Mouse (Mus musculus) embryonic facial prominence, embryonic 14.5 days (tissue): ENCODE measurements around the gene Slco1a5. TPM values are rescaled to one million over a fixed set of nuclear protein-coding genes. Genes with fewer than 3 reads are reported as not detected.

ENCODE experiments used
- ATAC-seq: fragments of 200-750 bp; cut with Nextera tagmentation; 2 replicates; pipeline ENCODE4 v1.8.0; 2017; ENCODE audit warnings: low read depth, moderate number of reproducible peaks, moderate TSS enrichment
- DNase-seq: peaks from one replicate; pipeline ENCODE4 v3.0.0-alpha.2; 2015; ENCODE audit warnings: low spot score
- H3K27ac ChIP-seq: fragments of 300-500 bp; sonication (generic); replicated peaks from 2 replicates; pipeline ENCODE4 v1.5.1; 2014; ENCODE audit warnings: low read depth, mild to moderate bottlenecking, low read length, moderate library complexity
- H3K27me3 ChIP-seq: fragments of 300-500 bp; sonication (generic); replicated peaks from 2 replicates; pipeline ENCODE4 v1.6.1; 2014; ENCODE audit warnings: low read length; ENCODE audit not compliant: control insufficient read depth, insufficient read depth
- H3K36me3 ChIP-seq: fragments of 300-500 bp; sonication (generic); 2 replicates; pipeline ENCODE4 v1.6.1; 2014; ENCODE audit warnings: low read length, mixed read lengths; ENCODE audit not compliant: control insufficient read depth, insufficient read depth
- H3K4me1 ChIP-seq: fragments of 300-500 bp; sonication (generic); 2 replicates; pipeline ENCODE4 v1.6.1; 2014; ENCODE audit warnings: antibody characterized with exemption, low read length; ENCODE audit not compliant: control insufficient read depth, insufficient read depth
- H3K4me2 ChIP-seq: fragments of 300-500 bp; sonication (generic); 2 replicates; pipeline ENCODE4 v1.6.1; 2014; ENCODE audit warnings: low read depth, mild to moderate bottlenecking, low read length, moderate library complexity, mixed read lengths
- H3K4me3 ChIP-seq: fragments of 300-500 bp; sonication (generic); 2 replicates; pipeline ENCODE4 v1.5.1; 2014; ENCODE audit warnings: low read depth, mild to moderate bottlenecking, low read length
- H3K9ac ChIP-seq: fragments of 300-500 bp; sonication (generic); 2 replicates; pipeline ENCODE4 v1.6.1; 2014; ENCODE audit warnings: low read depth, mild to moderate bottlenecking, low read length, moderate library complexity, mixed read lengths
- H3K9me3 ChIP-seq: fragments of 300-500 bp; sonication (generic); 2 replicates; pipeline ENCODE4 v1.6.1; 2016; ENCODE audit warnings: low read length; ENCODE audit not compliant: control insufficient read depth
- WGBS: fragments of 180-500 bp; shearing (Covaris S2); extraction: QIAGEN DNeasy Blood & Tissue Kit; methylation state at CpG from one replicate; pipeline ENCODE4 v1.1.7; 2014; 5-methylcytosine and 5-hydroxymethylcytosine counted together
- polyA plus RNA-seq: library from polyadenylated mRNA; unstranded; fragments of >200 nt; fragmentation: Nextera tagmentation; extraction: Ambion mirVana; gene quantifications from 2 replicates; pipeline ENCODE4 v1.2.1, GENCODE M21; 2014

The Slco1a5 gene
- polyA plus RNA-seq, 1 experiment from 2014 or later = 0.96 TPM

- no peak overlapping the region for H3K27ac ChIP-seq
- DNase-seq (no peak), ATAC-seq (no peak)
- no peaks in the 10 kb centered on the region for H3K27me3 ChIP-seq
- H3K4me3 ChIP-seq = no peak overlapping the region
- H3K4me2 ChIP-seq = no peak overlapping the region
- no peaks in the 10 kb centered on the region for H3K4me1 ChIP-seq
- WGBS = 84% methylated on average over 5 of the region's 5 CpGs
- H3K9me3 ChIP-seq = no peaks in the 10 kb centered on the region
- H3K9ac ChIP-seq = no peak overlapping the region
- H3K36me3 ChIP-seq = no peaks in the 10 kb centered on the region
Measured at GRCm38 (mm10) chr6:142245065-142245464, 77.7 kb downstream of the Slco1a5 start.

GRCm38 (mm10) chr6:142239468-142239867 is 83.3 kb downstream of the Slco1a5 start:
- ATAC-seq (no peak), DNase-seq (no peak)
- Histone ChIP-seq H3K4me3 (no peak overlapping the region), H3K9me3 (no peaks in the 10 kb centered on the region), H3K4me2 (no peak overlapping the region), H3K27ac (no peak overlapping the region), H3K9ac (no peak overlapping the region), H3K4me1 (no peaks in the 10 kb centered on the region), H3K36me3 (no peaks in the 10 kb centered on the region), H3K27me3 (no peaks in the 10 kb centered on the region)
- WGBS = 79% methylated on average over 1 of the region's 1 CpGs

GRCm38 (mm10) chr6:142220138-142220537 is 102.6 kb downstream of the Slco1a5 start:
- H3K27ac ChIP-seq = no peak overlapping the region
- no peak for DNase-seq
- ATAC-seq = no peak
- no peaks in the 10 kb centered on the region for H3K27me3 ChIP-seq
- no peaks in the 10 kb centered on the region for H3K36me3 ChIP-seq
- H3K4me3 ChIP-seq = no peak overlapping the region
- H3K9me3 ChIP-seq = no peaks in the 10 kb centered on the region
- no peak overlapping the region for H3K4me2 ChIP-seq
- no peaks in the 10 kb centered on the region for H3K4me1 ChIP-seq
- H3K9ac ChIP-seq = no peak overlapping the region

- H3K4me1 ChIP-seq = no peaks in the 10 kb centered on the region
- H3K27me3 ChIP-seq = no peaks in the 10 kb centered on the region
- H3K4me2 ChIP-seq = no peak overlapping the region
- H3K4me3 ChIP-seq = no peak overlapping the region
- H3K36me3 ChIP-seq = no peaks in the 10 kb centered on the region
- DNase-seq (peak; percentile 17), ATAC-seq (no peak)
- no peaks in the 10 kb centered on the region for H3K9me3 ChIP-seq
- no peak overlapping the region for H3K9ac ChIP-seq
- H3K27ac ChIP-seq = no peak overlapping the region
Measured at GRCm38 (mm10) chr6:142211821-142212220, 111.0 kb downstream of the Slco1a5 start.

GRCm38 (mm10) chr6:142209749-142210148 is 113.0 kb downstream of the Slco1a5 start:
- Histone ChIP-seq H3K4me3 (no peak overlapping the region), H3K27ac (no peak overlapping the region), H3K36me3 (no peaks in the 10 kb centered on the region), H3K4me2 (no peak overlapping the region), H3K9ac (no peak overlapping the region), H3K27me3 (no peaks in the 10 kb centered on the region), H3K9me3 (no peaks in the 10 kb centered on the region), H3K4me1 (no peaks in the 10 kb centered on the region)
- DNase-seq = no peak
- ATAC-seq = no peak

- H3K27ac ChIP-seq = no peak within 1 kb of the TSS
- no peaks in the 10 kb centered on the region for H3K36me3 ChIP-seq
- no peaks in the 10 kb centered on the region for H3K9me3 ChIP-seq
- H3K4me2 ChIP-seq = no peak within 1 kb of the TSS
- H3K4me3 ChIP-seq = no peak within 1 kb of the TSS
- H3K4me1 ChIP-seq = no peaks in the 10 kb centered on the region
- H3K9ac ChIP-seq = no peak within 1 kb of the TSS
- 91% methylated on average over 4 of the region's 4 CpGs for WGBS
- DNase-seq = no peak
- H3K27me3 ChIP-seq = no peaks in the 10 kb centered on the region
- ATAC-seq = no peak
Measured at GRCm38 (mm10) chr6:142208421-142208820, 114.4 kb downstream of the Slco1a5 start, which contains the start of gene Slco1a6. Slco1a6 (minus strand) TSS chr6:142208521.

GRCm38 (mm10) chr6:142200524-142200923 is 122.3 kb downstream of the Slco1a5 start:
- Histone ChIP-seq H3K4me2 (no peak overlapping the region), H3K36me3 (no peaks in the 10 kb centered on the region), H3K4me1 (no peaks in the 10 kb centered on the region), H3K9me3 (no peaks in the 10 kb centered on the region), H3K27me3 (no peaks in the 10 kb centered on the region), H3K27ac (no peak overlapping the region), H3K9ac (no peak overlapping the region), H3K4me3 (no peak overlapping the region)
- ATAC-seq (no peak), DNase-seq (no peak)

GRCm38 (mm10) chr6:142194245-142194644 is 128.5 kb downstream of the Slco1a5 start:
- H3K4me2 ChIP-seq = no peak overlapping the region

GRCm38 (mm10) chr6:142191962-142192361 is 130.8 kb downstream of the Slco1a5 start:
- ATAC-seq (no peak), DNase-seq (peak; percentile 1)
- no peak overlapping the region for H3K4me2 ChIP-seq
- no peaks in the 10 kb centered on the region for H3K9me3 ChIP-seq
- H3K27ac ChIP-seq = no peak overlapping the region
- H3K9ac ChIP-seq = no peak overlapping the region
- no peaks in the 10 kb centered on the region for H3K36me3 ChIP-seq
- H3K27me3 ChIP-seq = no peaks in the 10 kb centered on the region
- 68% methylated on average over 1 of the region's 1 CpGs for WGBS
- H3K4me3 ChIP-seq = no peak overlapping the region
- no peaks in the 10 kb centered on the region for H3K4me1 ChIP-seq

More at GRCm38 (mm10) chr6:142194245-142194644, 128.5 kb downstream of the Slco1a5 start:
- no peaks in the 10 kb centered on the region for H3K27me3 ChIP-seq
- 83% methylated on average over 6 of the region's 8 CpGs for WGBS
- no peak overlapping the region for H3K9ac ChIP-seq
- no peaks in the 10 kb centered on the region for H3K9me3 ChIP-seq
- H3K4me1 ChIP-seq = no peaks in the 10 kb centered on the region
- H3K36me3 ChIP-seq = no peaks in the 10 kb centered on the region
- H3K4me3 ChIP-seq = no peak overlapping the region
- DNase-seq = no peak
- no peak overlapping the region for H3K27ac ChIP-seq
- no peak for ATAC-seq
